Mouse (Mus musculus): Measurements from ENCODE around the gene Abhd2. TPM values are rescaled to one million over a fixed set of nuclear protein-coding genes. Genes with fewer than 3 reads are reported as not detected.
"Not testable (repeated sequence)": the region's sequence is repeated elsewhere in the genome, so short reads cannot be mapped to it uniquely, and the experiment has no call there.

Gene Abhd2
- polyA plus RNA-seq, 1 experiment from 2014 or later, result 13.9 TPM

GRCm38 (mm10) chr7:79282883-79283670 lies 10.1 kb downstream of the Abhd2 start:
- 71% methylated on average over 12 of the region's 12 CpGs for WGBS
- no peak overlapping the region for H3K4me3 ChIP-seq
- no peak overlapping the region for H3K4me2 ChIP-seq
- H3K9me3 ChIP-seq, result no peaks in the 10 kb centered on the region
- 0 out of 2 replicates have a peak, but pooled peaks cover 9% of the 10 kb centered on the region for H3K36me3 ChIP-seq
- no peak overlapping the region for H3K27ac ChIP-seq
- no peak for ATAC-seq (ENCODE audit: insufficient number of reproducible peaks, insufficient read depth, low FRiP score, low TSS enrichment, low read depth)
- no peaks in the 10 kb centered on the region for H3K27me3 ChIP-seq
- H3K9ac ChIP-seq, result no peak overlapping the region
- H3K4me1 ChIP-seq, result peaks cover 43% of the 10 kb centered on the region

DNA sequence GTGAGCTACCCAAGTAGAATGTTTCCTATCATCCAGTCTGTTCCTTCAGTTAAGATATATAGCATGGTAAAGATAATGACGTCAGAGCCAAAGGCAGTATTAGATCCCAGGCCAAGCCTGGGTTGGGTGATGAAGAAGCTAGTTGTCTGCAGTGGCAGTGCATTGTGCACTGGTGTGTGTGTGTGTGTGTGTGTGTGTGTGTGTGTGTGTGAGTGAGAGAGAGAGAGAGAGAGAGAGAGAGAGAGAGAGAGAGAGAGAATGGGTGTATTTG lies 10.6 kb downstream of the Abhd2 start:
- not testable (repeated sequence) for H3K4me3 ChIP-seq; H3K9ac ChIP-seq; H3K27me3 ChIP-seq; H3K4me2 ChIP-seq; H3K27ac ChIP-seq; ATAC-seq (ENCODE audit: insufficient number of reproducible peaks, insufficient read depth, low FRiP score, low TSS enrichment, low read depth); H3K36me3 ChIP-seq; H3K9me3 ChIP-seq
- H3K4me1 ChIP-seq, result peaks cover 39% of the 10 kb centered on the region
- 92% methylated on average over 1 of the region's 1 CpGs for WGBS

- 0 out of 2 replicates have a peak, but pooled peaks cover 9% of the 10 kb centered on the region for H3K36me3 ChIP-seq
- H3K9me3 ChIP-seq, result no peaks in the 10 kb centered on the region
- no peak for ATAC-seq (ENCODE audit: insufficient number of reproducible peaks, insufficient read depth, low FRiP score, low TSS enrichment, low read depth)
- H3K4me3 ChIP-seq, result no peak overlapping the region
- peaks cover 32% of the 10 kb centered on the region for H3K4me1 ChIP-seq
- WGBS, result 85% methylated on average over 14 of the region's 14 CpGs
- no peak overlapping the region for H3K27ac ChIP-seq
- H3K9ac ChIP-seq, result no peak overlapping the region
- no peaks in the 10 kb centered on the region for H3K27me3 ChIP-seq
- no peak overlapping the region for H3K4me2 ChIP-seq
Measured at GRCm38 (mm10) chr7:79284160-79284888, 11.3 kb downstream of the Abhd2 start.

DNA sequence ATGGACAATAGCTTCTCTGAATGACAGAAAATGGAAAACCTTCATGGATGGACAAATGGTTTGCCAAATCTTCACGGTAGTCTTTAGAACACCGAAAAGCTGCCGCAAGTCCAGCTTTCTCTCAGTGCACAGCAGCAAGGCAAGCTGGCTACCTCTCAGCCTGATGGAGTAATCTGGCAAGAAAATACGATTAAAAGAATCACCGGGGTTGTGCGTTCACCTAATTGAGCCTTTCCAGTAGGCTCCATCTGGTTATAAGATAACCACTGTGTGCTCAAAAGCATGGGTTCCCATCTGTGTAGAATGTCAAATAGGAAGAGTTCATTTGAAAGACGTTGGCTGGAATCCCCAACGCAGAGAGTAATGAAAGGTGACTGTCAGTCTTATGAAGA lies 11.9 kb downstream of the Abhd2 start:
- no peak overlapping the region for H3K4me2 ChIP-seq
- H3K27ac ChIP-seq, result no peak overlapping the region
- no peaks in the 10 kb centered on the region for H3K9me3 ChIP-seq
- no peak overlapping the region for H3K9ac ChIP-seq
- H3K4me1 ChIP-seq, result peaks cover 27% of the 10 kb centered on the region
- H3K36me3 ChIP-seq, result 0 out of 2 replicates have a peak, but pooled peaks cover 9% of the 10 kb centered on the region
- no peaks in the 10 kb centered on the region for H3K27me3 ChIP-seq
- no peak overlapping the region for H3K4me3 ChIP-seq
- WGBS, result 93% methylated on average over 8 of the region's 8 CpGs
- ATAC-seq (ENCODE audit: insufficient number of reproducible peaks, insufficient read depth, low FRiP score, low TSS enrichment, low read depth), result no peak

GRCm38 (mm10) chr7:79285408-79285807 lies 12.4 kb downstream of the Abhd2 start:
- H3K4me1 ChIP-seq, result peaks cover 26% of the 10 kb centered on the region
- H3K27me3 ChIP-seq, result no peaks in the 10 kb centered on the region
- no peak overlapping the region for H3K4me3 ChIP-seq
- no peak overlapping the region for H3K4me2 ChIP-seq
- 89% methylated on average over 13 of the region's 13 CpGs for WGBS
- H3K9ac ChIP-seq, result no peak overlapping the region
- no peak for ATAC-seq (ENCODE audit: insufficient number of reproducible peaks, insufficient read depth, low FRiP score, low TSS enrichment, low read depth)
- 0 out of 2 replicates have a peak, but pooled peaks cover 9% of the 10 kb centered on the region for H3K36me3 ChIP-seq
- H3K27ac ChIP-seq, result no peak overlapping the region
- H3K9me3 ChIP-seq, result no peaks in the 10 kb centered on the region

DNA sequence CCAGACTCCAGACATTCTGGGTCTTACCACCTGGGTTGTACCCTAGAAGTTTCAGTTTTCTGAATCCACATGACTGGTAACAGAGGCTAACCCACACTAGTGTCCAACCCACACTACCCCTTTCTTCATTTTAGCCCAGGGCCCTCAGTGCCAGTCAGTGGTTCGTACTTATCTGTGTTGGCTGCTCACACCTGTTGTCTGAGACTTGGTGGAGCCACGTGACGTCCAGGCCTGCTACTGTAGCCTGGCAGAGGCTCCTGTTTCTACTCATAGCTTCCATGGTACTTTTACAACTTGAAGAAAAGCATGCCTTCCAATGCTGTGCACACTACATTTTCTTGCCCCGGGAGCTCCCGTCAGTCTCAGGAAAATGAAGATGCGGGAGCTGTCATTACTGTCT lies 14.2 kb downstream of the Abhd2 start:
- Histone ChIP-seq H3K9ac (no peak overlapping the region), H3K9me3 (no peaks in the 10 kb centered on the region), H3K4me3 (no peak overlapping the region), H3K27ac (no peak overlapping the region), H3K36me3 (0 out of 2 replicates have a peak, but pooled peaks cover 11% of the 10 kb centered on the region), H3K4me1 (peaks cover 30% of the 10 kb centered on the region), H3K4me2 (no peak overlapping the region), H3K27me3 (no peaks in the 10 kb centered on the region)
- ATAC-seq (ENCODE audit: insufficient number of reproducible peaks, insufficient read depth, low FRiP score, low TSS enrichment, low read depth), result no peak
- 82% methylated on average over 6 of the region's 6 CpGs for WGBS

DNA sequence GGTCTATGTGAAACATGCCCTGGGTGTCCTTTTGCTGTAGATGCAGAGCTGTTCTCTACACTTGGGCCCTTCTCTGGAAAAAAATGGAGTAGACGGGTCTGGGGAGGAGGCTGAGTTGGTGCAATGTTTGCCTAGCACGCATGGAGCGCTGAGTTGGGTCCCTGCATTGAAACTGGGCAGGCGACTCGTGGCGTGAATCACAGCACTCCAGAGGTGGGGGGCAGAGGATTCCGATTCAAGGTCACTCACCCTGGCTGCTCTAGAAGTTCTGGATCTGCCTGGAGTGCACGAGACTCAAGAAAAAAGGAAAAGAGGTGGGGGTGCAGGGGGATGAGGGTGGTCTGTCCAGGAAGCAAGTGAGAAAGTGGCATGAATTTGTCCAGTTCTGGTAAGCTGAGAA lies 14.9 kb downstream of the Abhd2 start:
- no peaks in the 10 kb centered on the region for H3K27me3 ChIP-seq
- no peak overlapping the region for H3K4me2 ChIP-seq
- peaks cover 30% of the 10 kb centered on the region for H3K4me1 ChIP-seq
- H3K9ac ChIP-seq, result no peak overlapping the region
- ATAC-seq (ENCODE audit: insufficient number of reproducible peaks, insufficient read depth, low FRiP score, low TSS enrichment, low read depth), result no peak
- H3K36me3 ChIP-seq, result 0 out of 2 replicates have a peak, but pooled peaks cover 11% of the 10 kb centered on the region
- 91% methylated on average over 8 of the region's 8 CpGs for WGBS
- no peaks in the 10 kb centered on the region for H3K9me3 ChIP-seq
- no peak overlapping the region for H3K4me3 ChIP-seq
- no peak overlapping the region for H3K27ac ChIP-seq

- Histone ChIP-seq H3K4me2 (no peak overlapping the region), H3K4me1 (peaks cover 26% of the 10 kb centered on the region), H3K27me3 (no peaks in the 10 kb centered on the region), H3K27ac (no peak overlapping the region), H3K9ac (no peak overlapping the region), H3K4me3 (no peak overlapping the region), H3K36me3 (0 out of 2 replicates have a peak, but pooled peaks cover 11% of the 10 kb centered on the region), H3K9me3 (no peaks in the 10 kb centered on the region)
- ATAC-seq (ENCODE audit: insufficient number of reproducible peaks, insufficient read depth, low FRiP score, low TSS enrichment, low read depth), result no peak
- 93% methylated on average over 5 of the region's 5 CpGs for WGBS
Measured at GRCm38 (mm10) chr7:79288422-79288821, 15.4 kb downstream of the Abhd2 start.

DNA sequence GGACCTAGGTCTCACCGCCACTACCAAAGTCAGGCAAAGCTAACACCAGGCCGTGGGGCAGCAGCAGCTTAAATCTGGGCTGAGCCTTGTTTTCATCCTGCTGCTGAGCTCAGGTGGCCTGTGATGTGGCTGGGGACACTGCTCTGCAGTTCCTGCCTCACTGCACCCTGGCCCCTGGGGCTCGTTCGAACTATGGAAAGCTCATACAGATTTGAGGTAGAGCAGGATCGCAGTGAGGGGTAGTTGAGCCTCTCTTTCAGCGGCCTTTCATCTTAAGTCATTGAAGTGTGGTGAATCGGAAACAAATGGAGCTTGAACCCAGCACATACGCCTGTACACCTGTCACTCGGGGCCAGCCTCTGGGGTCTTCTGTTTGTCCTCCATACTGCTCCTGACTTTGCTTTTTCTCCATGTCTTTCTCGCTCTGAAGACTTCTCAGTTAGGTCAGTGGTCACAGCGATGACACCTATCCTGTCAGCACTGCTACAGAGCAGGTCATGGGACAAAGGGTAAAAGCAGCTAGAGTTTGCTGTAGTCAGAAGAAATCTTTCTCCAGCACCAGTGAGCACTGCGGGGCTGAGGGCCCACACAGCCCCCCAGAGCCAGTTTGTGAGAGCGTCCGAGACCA lies 20.7 kb downstream of the Abhd2 start:
- 73% methylated on average over 14 of the region's 14 CpGs for WGBS
- Histone ChIP-seq H3K4me1 (peaks cover 27% of the 10 kb centered on the region), H3K4me3 (no peak overlapping the region), H3K36me3 (peaks cover 31% of the 10 kb centered on the region), H3K9ac (no peak overlapping the region), H3K4me2 (no peak overlapping the region), H3K9me3 (no peaks in the 10 kb centered on the region), H3K27me3 (no peaks in the 10 kb centered on the region), H3K27ac (no peak overlapping the region; the same call in 1 of the 2 replicates)
- ATAC-seq (ENCODE audit: insufficient number of reproducible peaks, insufficient read depth, low FRiP score, low TSS enrichment, low read depth), result no peak

GRCm38 (mm10) chr7:79294449-79294980 lies 21.5 kb downstream of the Abhd2 start:
- Histone ChIP-seq H3K4me1 (peaks cover 27% of the 10 kb centered on the region), H3K4me3 (no peak overlapping the region), H3K27ac (no peak overlapping the region), H3K9ac (no peak overlapping the region), H3K4me2 (no peak overlapping the region), H3K36me3 (peaks cover 33% of the 10 kb centered on the region), H3K9me3 (no peaks in the 10 kb centered on the region), H3K27me3 (no peaks in the 10 kb centered on the region)
- WGBS, result 91% methylated on average over 13 of the region's 13 CpGs
- no peak for ATAC-seq (ENCODE audit: insufficient number of reproducible peaks, insufficient read depth, low FRiP score, low TSS enrichment, low read depth)

DNA sequence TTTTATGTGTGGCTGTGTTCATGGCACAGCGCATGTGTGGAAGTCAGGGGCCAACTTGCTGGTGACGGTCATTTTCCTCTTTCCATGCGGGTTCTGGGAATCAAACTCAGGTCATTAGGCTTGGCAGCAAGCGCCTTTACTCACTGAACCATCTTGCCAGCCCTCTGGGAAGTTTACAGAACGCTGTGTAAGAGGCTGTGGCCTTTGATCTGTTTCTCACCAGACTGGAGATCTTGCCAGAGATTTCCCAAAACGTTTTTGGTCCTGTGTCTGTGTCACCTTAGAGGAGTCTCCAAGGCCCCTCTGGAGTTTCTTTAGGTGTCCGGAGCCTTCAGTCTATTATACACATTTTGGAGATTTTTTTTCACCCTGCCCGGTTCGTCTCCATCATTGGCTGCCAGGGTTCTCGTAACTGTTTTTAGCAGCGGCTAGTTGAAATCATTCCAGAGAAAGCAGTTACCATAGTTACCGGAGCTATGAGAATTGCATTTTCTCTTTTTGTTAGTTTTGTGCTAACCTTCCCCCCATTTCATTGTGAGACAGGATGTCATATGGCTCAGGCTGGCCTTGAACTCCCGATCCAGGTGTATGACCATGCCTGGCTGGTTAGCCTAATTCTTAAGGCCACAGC lies 22.3 kb downstream of the Abhd2 start:
- Histone ChIP-seq H3K4me3 (no peak overlapping the region), H3K4me1 (peaks cover 31% of the 10 kb centered on the region), H3K36me3 (peaks cover 40% of the 10 kb centered on the region), H3K27me3 (no peaks in the 10 kb centered on the region), H3K9ac (no peak overlapping the region), H3K27ac (no peak overlapping the region), H3K9me3 (no peaks in the 10 kb centered on the region), H3K4me2 (no peak overlapping the region)
- WGBS, result 84% methylated on average over 13 of the region's 13 CpGs
- no peak for ATAC-seq (ENCODE audit: insufficient number of reproducible peaks, insufficient read depth, low FRiP score, low TSS enrichment, low read depth)

Data from embryonic facial prominence, embryonic 13.5 days (tissue).